Mouse (Mus musculus): ENCODE data around the gene Ttc34. TPM values are rescaled to one million over a fixed set of nuclear protein-coding genes. Genes with fewer than 3 reads are reported as not detected.

The Ttc34 gene
- polyA plus RNA-seq, 1 experiment, result 0.18 TPM

DNA sequence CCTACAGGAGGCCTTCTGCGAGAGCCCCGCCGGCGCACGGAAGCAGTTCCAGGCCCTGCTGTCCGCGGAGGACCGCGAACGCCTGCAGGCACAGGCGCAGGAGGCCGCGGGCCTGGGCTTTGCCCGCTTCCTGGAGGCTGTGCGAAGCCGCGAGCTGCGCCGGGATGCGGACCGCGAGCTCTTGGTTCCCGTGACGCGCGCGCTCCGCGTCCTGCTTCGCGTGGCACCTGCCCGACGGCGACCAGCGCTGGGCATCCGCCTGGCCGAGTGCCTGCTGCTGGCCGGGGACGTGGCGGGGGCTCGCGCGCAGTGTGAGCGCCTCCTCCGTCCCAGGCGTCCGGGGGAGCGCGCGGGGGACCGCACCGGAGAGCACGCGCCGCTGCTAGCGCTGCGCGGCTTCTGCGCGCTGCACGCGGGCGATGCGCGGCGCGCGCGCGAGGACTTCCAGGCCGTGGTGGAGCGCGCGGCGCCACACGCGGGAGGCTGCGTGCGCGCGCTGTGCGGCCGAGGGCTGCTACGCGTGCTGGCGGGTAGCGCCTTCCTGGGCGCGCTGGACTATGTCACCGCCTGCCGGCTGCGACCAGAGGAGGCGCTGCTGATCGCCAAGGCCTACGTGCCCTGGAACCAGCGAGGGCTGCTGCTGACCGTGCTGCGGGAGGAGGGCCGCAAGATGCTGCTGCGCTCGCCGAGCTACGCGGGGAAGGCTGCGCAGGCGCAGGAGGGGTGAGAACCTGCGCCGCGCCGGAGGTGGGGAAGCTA, 18.6 kb downstream of the Ttc34 start:
- H3K27ac ChIP-seq (ENCODE audit: control insufficient read depth, insufficient read depth, low read length), result no peak overlapping the region
- peaks cover 6% of the 10 kb centered on the region for H3K4me1 ChIP-seq (replicated peaks; ENCODE audit: control insufficient read depth, insufficient read depth, low read length)
- DNase-seq, result peak; percentile 48
- H3K27me3 ChIP-seq (ENCODE audit: control insufficient read depth, insufficient read depth, low read length), result peaks cover 2% of the 10 kb centered on the region; the same call in 1 of the 2 replicates
- H3K36me3 ChIP-seq (ENCODE audit: control insufficient read depth, insufficient read depth, low read length), result no peaks in the 10 kb centered on the region
- 1% methylated on average over 104 of the region's 110 CpGs for WGBS
- peak overlapping the region; percentile 37 for H3K4me3 ChIP-seq (ENCODE audit: control insufficient read depth, insufficient read depth, low read length)
- no peak for TF ChIP-seq POLR2A (IDR thresholded peaks at IDR 0.05; ENCODE audit: control insufficient read depth, extremely low read depth, insufficient read depth, low read length, poor library complexity)
- no peak for TF ChIP-seq CTCF (IDR thresholded peaks at IDR 0.05; ENCODE audit: borderline replicate concordance, control insufficient read depth, extremely low read depth, insufficient read depth, low read length, poor library complexity)

DNA sequence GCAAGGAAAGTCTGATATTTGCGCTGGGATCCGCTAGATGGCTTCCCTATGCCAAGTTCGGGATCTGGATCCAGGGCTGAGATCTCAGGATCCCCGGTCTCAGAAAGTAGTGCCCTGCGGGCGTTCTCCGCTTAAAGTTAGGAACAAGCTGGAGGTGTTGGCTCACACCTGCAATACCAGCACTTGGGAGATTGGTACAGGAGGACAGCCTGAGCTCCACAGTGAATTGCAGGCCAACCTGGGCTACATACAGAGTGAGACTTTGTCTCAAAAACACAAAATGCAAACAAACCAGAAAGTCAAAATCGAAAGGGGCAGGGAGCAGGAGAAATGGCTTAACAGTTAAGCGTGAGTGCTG, 19.2 kb downstream of the Ttc34 start:
- DNase-seq, result no peak
- Histone ChIP-seq H3K4me3 (ENCODE audit: control insufficient read depth, insufficient read depth, low read length) (peak overlapping the region; percentile 37; the same call in 1 of the 2 replicates), H3K27me3 (ENCODE audit: control insufficient read depth, insufficient read depth, low read length) (peaks cover 2% of the 10 kb centered on the region; the same call in 1 of the 2 replicates), H3K27ac (ENCODE audit: control insufficient read depth, insufficient read depth, low read length) (no peak overlapping the region), H3K4me1 (replicated peaks; ENCODE audit: control insufficient read depth, insufficient read depth, low read length) (peaks cover 6% of the 10 kb centered on the region), H3K36me3 (ENCODE audit: control insufficient read depth, insufficient read depth, low read length) (no peaks in the 10 kb centered on the region)
- WGBS, result 26% methylated on average over 9 of the region's 9 CpGs
- no peak for TF ChIP-seq CTCF (IDR thresholded peaks at IDR 0.05; ENCODE audit: borderline replicate concordance, control insufficient read depth, extremely low read depth, insufficient read depth, low read length, poor library complexity)
- no peak for TF ChIP-seq POLR2A (IDR thresholded peaks at IDR 0.05; ENCODE audit: control insufficient read depth, extremely low read depth, insufficient read depth, low read length, poor library complexity)

DNA sequence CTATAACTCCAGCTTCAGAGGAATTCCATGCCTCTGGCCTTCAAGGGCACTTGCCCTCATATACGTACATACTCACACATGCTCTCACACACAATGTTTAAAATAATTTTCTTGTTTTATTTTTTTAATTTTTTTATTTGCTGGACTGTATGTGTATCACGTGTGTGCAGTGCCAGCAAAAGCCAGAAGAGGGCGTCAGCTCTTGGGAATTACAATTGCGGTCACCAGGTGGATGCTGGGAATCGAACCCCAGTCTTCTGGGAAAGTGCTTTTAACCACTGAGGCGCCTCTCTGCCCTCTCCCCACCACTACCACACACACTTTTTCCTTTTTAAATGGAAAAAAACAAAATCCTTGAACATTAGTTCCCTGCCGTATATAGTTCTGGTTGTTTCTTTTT, 19.6 kb downstream of the Ttc34 start:
- peaks cover 6% of the 10 kb centered on the region for H3K4me1 ChIP-seq (replicated peaks; ENCODE audit: control insufficient read depth, insufficient read depth, low read length)
- DNase-seq, result no peak
- H3K36me3 ChIP-seq (ENCODE audit: control insufficient read depth, insufficient read depth, low read length), result no peaks in the 10 kb centered on the region
- 89% methylated on average over 7 of the region's 7 CpGs for WGBS
- peaks cover 2% of the 10 kb centered on the region; the same call in 1 of the 2 replicates for H3K27me3 ChIP-seq (ENCODE audit: control insufficient read depth, insufficient read depth, low read length)
- no peak for TF ChIP-seq CTCF (IDR thresholded peaks at IDR 0.05; ENCODE audit: borderline replicate concordance, control insufficient read depth, extremely low read depth, insufficient read depth, low read length, poor library complexity)
- no peak for TF ChIP-seq POLR2A (IDR thresholded peaks at IDR 0.05; ENCODE audit: control insufficient read depth, extremely low read depth, insufficient read depth, low read length, poor library complexity)
- H3K4me3 ChIP-seq (ENCODE audit: control insufficient read depth, insufficient read depth, low read length), result no peak overlapping the region
- no peak overlapping the region for H3K27ac ChIP-seq (ENCODE audit: control insufficient read depth, insufficient read depth, low read length)

DNA sequence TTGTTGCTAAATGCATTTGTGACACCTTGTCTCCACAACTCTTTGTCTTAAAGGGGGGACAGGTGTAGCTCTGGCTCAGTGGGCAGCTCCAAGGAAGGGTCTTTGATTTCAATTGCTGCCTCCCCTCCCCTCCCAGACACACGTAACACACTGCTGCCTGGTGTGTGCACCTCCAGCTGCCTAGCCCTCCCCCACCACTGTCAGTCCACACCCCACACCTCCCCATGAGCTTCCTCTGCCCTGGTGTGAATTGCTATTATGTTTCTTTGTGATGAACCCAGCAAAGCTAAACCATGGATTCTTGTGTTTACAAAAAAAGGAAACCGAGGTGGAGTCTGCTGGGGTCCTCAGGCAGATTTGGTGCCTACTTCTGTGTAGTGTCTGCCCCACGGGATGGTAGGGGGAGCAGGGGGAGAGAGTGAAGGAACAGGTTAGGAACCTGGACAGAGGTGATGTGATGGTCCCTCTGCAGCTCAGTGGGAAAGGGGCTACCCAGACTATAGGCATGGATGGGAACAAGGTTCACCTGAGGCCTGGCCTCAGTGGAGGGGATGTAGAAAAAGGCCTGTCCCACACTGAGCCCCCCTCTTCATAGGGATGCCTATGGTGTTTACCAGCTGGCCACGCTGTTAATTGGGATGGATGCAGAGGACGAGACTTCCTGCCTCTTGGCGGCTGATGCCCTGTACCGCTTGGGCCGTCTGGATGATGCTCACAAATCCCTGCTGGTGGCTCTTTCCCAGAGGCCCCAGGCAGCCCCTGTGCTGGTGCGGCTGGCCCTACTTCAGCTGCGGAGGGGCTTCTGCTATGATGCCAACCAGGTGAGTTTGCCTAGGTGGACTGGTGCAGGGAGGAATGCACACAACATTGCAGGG, 20.3 kb downstream of the Ttc34 start:
- peaks cover 6% of the 10 kb centered on the region for H3K4me1 ChIP-seq (replicated peaks; ENCODE audit: control insufficient read depth, insufficient read depth, low read length)
- H3K36me3 ChIP-seq (ENCODE audit: control insufficient read depth, insufficient read depth, low read length), result no peaks in the 10 kb centered on the region
- H3K4me3 ChIP-seq (ENCODE audit: control insufficient read depth, insufficient read depth, low read length), result no peak overlapping the region
- peaks cover 2% of the 10 kb centered on the region; the same call in 1 of the 2 replicates for H3K27me3 ChIP-seq (ENCODE audit: control insufficient read depth, insufficient read depth, low read length)
- WGBS, result 89% methylated on average over 10 of the region's 10 CpGs
- no peak for DNase-seq
- no peak overlapping the region for H3K27ac ChIP-seq (ENCODE audit: control insufficient read depth, insufficient read depth, low read length)
- no peak for TF ChIP-seq POLR2A (IDR thresholded peaks at IDR 0.05; ENCODE audit: control insufficient read depth, extremely low read depth, insufficient read depth, low read length, poor library complexity)
- TF ChIP-seq CTCF (IDR thresholded peaks at IDR 0.05; ENCODE audit: borderline replicate concordance, control insufficient read depth, extremely low read depth, insufficient read depth, low read length, poor library complexity), result no peak

DNA sequence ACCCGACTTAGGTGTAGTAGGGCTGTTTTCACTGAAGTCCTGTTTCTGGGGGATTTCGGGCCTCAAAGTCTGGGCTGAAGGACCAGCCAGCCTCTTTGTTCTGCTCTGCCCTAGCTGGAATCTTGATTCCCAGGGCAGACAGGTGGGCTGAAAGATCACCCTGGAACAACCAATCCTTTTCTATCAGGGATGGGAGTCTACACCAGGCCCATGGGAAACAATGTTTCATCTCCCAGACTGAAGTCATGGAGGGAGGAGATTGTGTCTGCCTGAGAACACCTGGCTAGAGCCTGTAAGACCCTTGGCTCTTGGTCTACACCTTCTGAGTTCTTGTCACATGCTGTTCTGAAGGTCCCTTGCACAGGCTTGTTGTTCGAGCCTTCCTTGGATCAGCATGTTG, 21.3 kb downstream of the Ttc34 start:
- no peak for TF ChIP-seq CTCF (IDR thresholded peaks at IDR 0.05; ENCODE audit: borderline replicate concordance, control insufficient read depth, extremely low read depth, insufficient read depth, low read length, poor library complexity)
- TF ChIP-seq POLR2A (IDR thresholded peaks at IDR 0.05; ENCODE audit: control insufficient read depth, extremely low read depth, insufficient read depth, low read length, poor library complexity), result no peak
- WGBS, result 92% methylated on average over 3 of the region's 3 CpGs
- no peak overlapping the region for H3K4me3 ChIP-seq (ENCODE audit: control insufficient read depth, insufficient read depth, low read length)
- no peak for DNase-seq
- H3K27ac ChIP-seq (ENCODE audit: control insufficient read depth, insufficient read depth, low read length), result no peak overlapping the region
- H3K27me3 ChIP-seq (ENCODE audit: control insufficient read depth, insufficient read depth, low read length), result peaks cover 2% of the 10 kb centered on the region; the same call in 1 of the 2 replicates
- peaks cover 6% of the 10 kb centered on the region for H3K4me1 ChIP-seq (replicated peaks; ENCODE audit: control insufficient read depth, insufficient read depth, low read length)
- H3K36me3 ChIP-seq (ENCODE audit: control insufficient read depth, insufficient read depth, low read length), result no peaks in the 10 kb centered on the region

DNA sequence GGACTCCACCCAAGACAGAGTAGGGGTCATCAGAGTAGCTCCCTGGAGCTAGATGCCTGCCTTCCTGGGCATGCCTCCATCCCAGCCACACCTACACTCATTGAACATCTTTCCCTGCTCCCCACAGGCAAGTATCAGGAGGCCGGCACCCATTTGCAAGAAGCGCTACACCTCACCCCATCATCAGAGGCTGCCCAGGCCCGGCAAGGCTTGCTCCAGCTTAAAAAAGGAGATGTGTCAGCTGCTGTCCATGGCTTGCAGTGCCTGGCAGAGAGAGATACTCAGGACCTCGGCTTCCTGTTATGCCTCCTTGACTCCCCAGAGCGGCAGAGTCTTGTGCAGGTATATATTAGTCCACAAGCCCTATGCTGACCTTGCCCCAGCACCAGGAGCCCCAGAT, 24.7 kb downstream of the Ttc34 start:
- Histone ChIP-seq H3K4me1 (replicated peaks; ENCODE audit: control insufficient read depth, insufficient read depth, low read length) (peaks cover 6% of the 10 kb centered on the region), H3K27ac (ENCODE audit: control insufficient read depth, insufficient read depth, low read length) (no peak overlapping the region), H3K27me3 (ENCODE audit: control insufficient read depth, insufficient read depth, low read length) (no peaks in the 10 kb centered on the region), H3K36me3 (ENCODE audit: control insufficient read depth, insufficient read depth, low read length) (no peaks in the 10 kb centered on the region), H3K4me3 (ENCODE audit: control insufficient read depth, insufficient read depth, low read length) (no peak overlapping the region)
- 82% methylated on average over 5 of the region's 5 CpGs for WGBS
- DNase-seq, result no peak
- TF ChIP-seq CTCF (IDR thresholded peaks at IDR 0.05; ENCODE audit: borderline replicate concordance, control insufficient read depth, extremely low read depth, insufficient read depth, low read length, poor library complexity) (no peak), POLR2A (IDR thresholded peaks at IDR 0.05; ENCODE audit: control insufficient read depth, extremely low read depth, insufficient read depth, low read length, poor library complexity) (no peak)
